Mouse (Mus musculus) cerebellum, adult 8-10 months (tissue): ENCODE results near the gene Tnfrsf19.

Source experiments
- DNase-seq: peaks from one replicate; pipeline ENCODE4 v3.0.0; 2022

Gene Tnfrsf19

GRCm38 (mm10) chr14:60957611-60958157 is 88.6 kb downstream of the Tnfrsf19 start:
- no peak for DNase-seq

- no peak for DNase-seq
Measured at GRCm38 (mm10) chr14:60937481-60938039, 108.7 kb downstream of the Tnfrsf19 start.

- DNase-seq, result no peak
Measured at GRCm38 (mm10) chr14:60935705-60936104, 110.6 kb downstream of the Tnfrsf19 start.

- DNase-seq, result no peak
Measured at GRCm38 (mm10) chr14:60926011-60926410, 120.3 kb downstream of the Tnfrsf19 start.

- no peak for DNase-seq
Measured at GRCm38 (mm10) chr14:60916661-60917060, 129.6 kb downstream of the Tnfrsf19 start.
